Mouse (Mus musculus): ENCODE results near the gene Scgn. TPM values are rescaled to one million over a fixed set of nuclear protein-coding genes. Genes with fewer than 3 reads are reported as not detected.

Gene Scgn
- total RNA-seq, 2 experiments from 2014 or later = not detected

DNA sequence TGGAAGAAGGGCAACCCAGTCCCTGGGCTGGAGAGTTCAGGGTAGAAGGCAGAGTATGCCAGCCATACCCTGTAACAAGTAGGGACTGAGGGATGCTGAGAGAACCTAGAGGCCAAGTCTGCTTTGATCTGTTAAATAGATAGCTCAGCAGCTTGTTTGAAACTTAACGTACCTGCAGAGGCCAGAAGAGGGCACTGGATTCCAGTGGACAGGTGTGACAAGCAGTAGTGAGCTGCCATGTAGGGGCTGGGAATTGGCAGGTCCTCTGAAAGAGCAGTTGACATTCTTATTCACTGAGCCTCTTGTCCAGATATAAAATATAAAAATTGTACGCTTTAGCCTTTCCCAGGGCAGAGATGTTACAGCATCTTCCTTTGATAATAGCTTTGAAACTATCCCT is 48.2 kb downstream of the Scgn start:
- no peak for ATAC-seq (replicated peaks; ENCODE audit: low FRiP score, poor library complexity, severe bottlenecking)

GRCm38 (mm10) chr13:23940291-23940690 is 50.7 kb downstream of the Scgn start:
- no peak for ATAC-seq (replicated peaks; ENCODE audit: low FRiP score, poor library complexity, severe bottlenecking)

DNA sequence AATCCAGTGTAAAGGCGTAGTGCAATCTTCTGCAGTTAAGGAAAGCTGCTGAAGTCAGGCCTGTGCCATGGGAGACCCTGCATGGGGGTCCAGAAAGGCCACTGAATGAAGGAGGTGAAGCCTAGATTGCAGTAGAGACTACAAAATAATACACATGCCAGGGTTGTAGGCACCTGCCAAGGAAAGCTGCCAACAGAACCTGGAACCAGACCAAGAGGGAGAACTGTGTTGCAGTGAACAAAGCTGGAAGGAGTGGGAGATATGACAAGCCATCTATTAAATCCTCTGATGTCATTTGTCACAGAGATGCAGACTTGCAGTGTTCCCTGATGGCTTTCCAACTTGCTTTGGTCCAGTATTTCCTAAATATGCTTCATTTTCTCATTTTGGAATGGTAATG is 52.3 kb downstream of the Scgn start:
- ATAC-seq (replicated peaks; ENCODE audit: low FRiP score, poor library complexity, severe bottlenecking) = no peak

DNA sequence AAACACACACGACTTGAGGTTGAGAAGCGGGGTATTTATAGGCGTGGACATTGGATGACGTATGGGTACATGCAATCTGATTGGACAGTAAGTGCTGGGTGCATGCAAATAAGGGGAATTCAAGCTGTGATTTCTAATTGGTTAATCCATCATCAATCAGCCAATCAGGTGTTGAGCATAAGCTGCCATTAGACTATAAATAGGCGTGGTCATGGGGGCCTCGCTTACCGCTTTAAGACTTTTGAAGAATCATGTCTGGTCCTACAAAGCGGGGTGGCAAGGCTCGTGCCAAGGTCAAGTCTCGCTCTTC is 56.8 kb downstream of the Scgn start, which contains the start of gene Hist1h2aa:
Gene Hist1h2aa (plus strand): TSS at position 252 of the 310 bp plus-strand sequence.
- ATAC-seq (replicated peaks; ENCODE audit: low FRiP score, poor library complexity, severe bottlenecking) = no peak

- ATAC-seq (replicated peaks; ENCODE audit: low FRiP score, poor library complexity, severe bottlenecking) = no peak
Measured at GRCm38 (mm10) chr13:23933421-23934210, 57.4 kb downstream of the Scgn start, which contains the start of gene Hist1h2ba. Gene Hist1h2ba, minus strand, starts transcription at chr13:23934156.

DNA sequence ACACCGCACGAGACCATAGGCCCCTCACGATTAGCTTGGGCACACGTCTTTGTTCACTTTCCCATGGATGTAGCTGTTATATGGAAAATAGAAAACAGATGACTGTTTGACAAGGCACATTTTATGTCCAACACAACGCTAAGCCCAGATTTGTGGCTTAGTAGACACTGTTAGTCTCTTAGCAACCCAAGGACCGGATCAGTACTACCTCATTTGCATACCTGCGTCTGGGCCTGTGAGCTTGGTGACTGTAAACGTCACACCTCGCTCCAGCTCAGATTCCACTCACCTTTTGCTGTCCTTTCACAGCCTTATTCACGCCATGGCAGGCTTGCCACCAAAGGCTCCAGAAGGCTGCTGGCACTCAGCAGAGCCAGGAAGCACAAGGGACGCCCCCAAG is 60.1 kb downstream of the Scgn start:
- ATAC-seq (replicated peaks; ENCODE audit: low FRiP score, poor library complexity, severe bottlenecking) = no peak

- ATAC-seq (replicated peaks; ENCODE audit: low FRiP score, poor library complexity, severe bottlenecking) = no peak
Measured at GRCm38 (mm10) chr13:23930461-23930860, 60.6 kb downstream of the Scgn start.

- ATAC-seq (replicated peaks; ENCODE audit: low FRiP score, poor library complexity, severe bottlenecking) = no peak
Measured at GRCm38 (mm10) chr13:23928637-23929036, 62.4 kb downstream of the Scgn start.

DNA sequence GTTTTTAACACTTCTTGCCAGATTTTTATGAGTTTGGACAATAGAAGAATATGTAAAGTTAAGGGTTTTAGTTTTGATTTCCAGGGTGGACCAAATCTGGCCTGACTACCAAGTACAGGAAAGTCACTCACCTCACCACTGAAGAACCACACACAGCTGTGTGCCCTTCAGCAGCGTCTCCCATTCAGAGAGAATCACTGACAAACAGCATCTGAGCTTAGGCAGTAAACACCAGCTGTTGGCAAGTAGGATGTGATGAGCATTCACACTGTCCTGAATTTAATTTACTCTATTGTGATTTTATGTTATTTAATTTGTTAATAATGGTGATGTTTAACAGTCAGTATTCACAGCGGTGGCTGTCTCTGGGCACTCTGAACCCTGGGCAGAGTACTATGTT is 65.2 kb downstream of the Scgn start:
- ATAC-seq (replicated peaks; ENCODE audit: low FRiP score, poor library complexity, severe bottlenecking) = no peak

DNA sequence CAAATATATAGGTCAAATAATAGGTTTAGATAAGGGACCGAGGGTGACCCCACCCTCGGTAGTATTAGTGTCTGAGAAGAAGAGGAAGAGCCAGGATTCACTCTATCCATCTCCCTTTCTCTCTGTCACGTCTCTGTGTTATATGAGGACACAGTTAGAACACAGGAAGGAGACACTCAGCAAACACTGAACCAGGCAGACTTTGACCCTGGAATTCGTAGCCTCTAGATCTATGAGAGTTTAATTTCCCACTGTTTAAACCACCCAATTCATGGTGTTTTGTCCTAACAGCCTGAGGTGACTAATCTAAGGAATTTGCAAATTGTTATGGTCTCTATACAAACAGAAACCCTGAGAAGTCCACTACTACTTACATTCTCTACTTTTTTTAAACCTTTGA is 73.3 kb downstream of the Scgn start:
- no peak for ATAC-seq (replicated peaks; ENCODE audit: low FRiP score, poor library complexity, severe bottlenecking)

- ATAC-seq (replicated peaks; ENCODE audit: low FRiP score, poor library complexity, severe bottlenecking) = no peak
Measured at GRCm38 (mm10) chr13:23916132-23916531, 74.9 kb downstream of the Scgn start.

DNA sequence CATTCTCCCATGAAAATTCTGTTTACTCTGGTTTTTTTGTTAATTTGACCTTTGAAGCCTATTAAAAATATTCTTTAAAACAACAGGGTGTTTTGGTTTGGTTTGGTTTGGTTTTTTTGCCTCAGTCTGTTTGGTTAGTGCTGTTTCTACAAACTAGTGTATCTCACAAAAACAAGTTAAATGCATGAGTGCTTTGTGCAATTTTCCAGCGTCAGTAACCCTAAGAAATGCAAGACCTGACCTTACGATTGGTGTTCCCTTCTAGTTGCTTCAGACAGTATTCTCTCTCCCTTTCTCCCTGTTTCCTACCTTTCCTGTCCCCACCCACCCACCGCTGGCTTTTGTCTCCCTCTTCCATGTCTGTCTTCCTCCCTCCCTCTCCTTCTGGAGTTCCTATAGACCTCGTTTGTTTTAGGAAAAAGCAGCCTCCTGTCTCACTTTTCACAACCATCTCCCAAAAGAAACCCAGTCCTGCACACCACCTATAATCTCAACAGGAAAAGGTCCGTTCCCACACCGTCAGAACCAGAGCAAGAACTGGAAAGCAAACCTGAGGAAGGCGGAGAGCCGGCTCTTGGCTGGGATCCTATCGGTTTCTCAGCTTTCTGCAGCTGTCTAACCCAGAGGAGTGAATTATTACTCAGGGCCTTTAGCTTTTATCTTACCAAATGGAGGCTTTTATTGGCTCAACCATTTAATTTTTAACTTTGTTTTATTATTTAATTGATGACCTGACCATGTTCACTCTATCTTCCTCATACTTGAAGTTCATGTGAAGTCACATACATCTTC is 76.4 kb downstream of the Scgn start, which contains the start of gene Slc17a4:
Gene Slc17a4 (minus strand): TSS at position 634 of the 792 bp plus-strand sequence.
- ATAC-seq (replicated peaks; ENCODE audit: low FRiP score, poor library complexity, severe bottlenecking) = peak; percentile 63; the same call in 1 of the 2 replicates

GRCm38 (mm10) chr13:23913791-23914306 is 77.2 kb downstream of the Scgn start:
- peak; percentile 51; the same call in 1 of the 2 replicates for ATAC-seq (replicated peaks; ENCODE audit: low FRiP score, poor library complexity, severe bottlenecking)

DNA sequence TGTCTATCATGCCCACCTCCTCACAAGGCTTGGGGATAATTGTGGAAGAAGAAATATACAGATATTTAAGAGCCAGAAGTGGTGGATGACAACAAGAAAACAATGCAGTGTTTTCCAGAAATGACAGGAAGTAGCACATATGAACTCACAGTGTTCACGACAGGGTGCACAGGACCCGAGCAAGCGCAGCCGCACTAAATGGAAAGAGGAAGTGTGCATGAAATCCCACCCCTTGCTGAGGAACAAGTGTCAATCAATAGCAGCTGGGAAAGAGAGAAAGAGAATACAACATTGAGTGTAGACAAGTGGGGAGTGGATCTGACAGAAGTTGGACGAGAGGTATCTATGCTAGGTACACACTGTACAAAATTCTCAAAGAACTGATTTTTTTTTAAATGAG is 79.7 kb downstream of the Scgn start:
- ATAC-seq (replicated peaks; ENCODE audit: low FRiP score, poor library complexity, severe bottlenecking) = no peak

GRCm38 (mm10) chr13:23910121-23910520 is 80.9 kb downstream of the Scgn start:
- ATAC-seq (replicated peaks; ENCODE audit: low FRiP score, poor library complexity, severe bottlenecking) = no peak

- no peak for ATAC-seq (replicated peaks; ENCODE audit: low FRiP score, poor library complexity, severe bottlenecking)
Measured at GRCm38 (mm10) chr13:23906906-23907305, 84.1 kb downstream of the Scgn start.

Other genes with a start within 250 kb of the Scgn start
- gene Hist1h3c, start 245.6 kb downstream of the Scgn start, total RNA-seq (2015; ENCODE audit: low replicate concordance) = 41.1 and 59.8 TPM in 2 replicates
- gene Hist1h3c, start 245.6 kb downstream of the Scgn start, total RNA-seq (2017; ENCODE audit: low replicate concordance) = 178 and 330 TPM in 2 replicates
- 79.4 and 128 TPM in 2 replicates for gene Hist1h2bb, start 244.5 kb downstream of the Scgn start, total RNA-seq (2015; ENCODE audit: low replicate concordance)
- gene Hist1h2bb, start 244.5 kb downstream of the Scgn start, total RNA-seq (2017; ENCODE audit: low replicate concordance) = 1,415 and 1,638 TPM in 2 replicates
- 12.5 and 24.5 TPM in 2 replicates for gene Hist1h2ab, start 240.1 kb downstream of the Scgn start, total RNA-seq (2015; ENCODE audit: low replicate concordance)
- 1,181 and 1,326 TPM in 2 replicates for gene Hist1h2ab, start 240.1 kb downstream of the Scgn start, total RNA-seq (2017; ENCODE audit: low replicate concordance)
- 179 and 183 TPM in 2 replicates for gene Hist1h3b, start 238.9 kb downstream of the Scgn start, total RNA-seq (2015; ENCODE audit: low replicate concordance)
- 251 and 270 TPM in 2 replicates for gene Hist1h3b, start 238.9 kb downstream of the Scgn start, total RNA-seq (2017; ENCODE audit: low replicate concordance)
- gene Hist1h4b, start 234.2 kb downstream of the Scgn start, total RNA-seq (2015; ENCODE audit: low replicate concordance) = 50.5 and 52.2 TPM in 2 replicates
- 150 and 446 TPM in 2 replicates for gene Hist1h4b, start 234.2 kb downstream of the Scgn start, total RNA-seq (2017; ENCODE audit: low replicate concordance)
- gene Hist1h4a, start 230.0 kb downstream of the Scgn start, total RNA-seq (2015; ENCODE audit: low replicate concordance) = 15.4 and 15.7 TPM in 2 replicates
- 211 and 254 TPM in 2 replicates for gene Hist1h4a, start 230.0 kb downstream of the Scgn start, total RNA-seq (2017; ENCODE audit: low replicate concordance)
- 26.3 and 29.6 TPM in 2 replicates for gene Hist1h3a, start 228.8 kb downstream of the Scgn start, total RNA-seq (2015; ENCODE audit: low replicate concordance)
- gene Hist1h3a, start 228.8 kb downstream of the Scgn start, total RNA-seq (2017; ENCODE audit: low replicate concordance) = 171 and 175 TPM in 2 replicates
- gene Hist1h1a, start 227.5 kb downstream of the Scgn start, total RNA-seq (2015; ENCODE audit: low replicate concordance) = 106 and 128 TPM in 2 replicates
- 1,089 and 2,054 TPM in 2 replicates for gene Hist1h1a, start 227.5 kb downstream of the Scgn start, total RNA-seq (2017; ENCODE audit: low replicate concordance)
- not detected in 2 replicates for gene Trim38, start 221.3 kb downstream of the Scgn start, total RNA-seq (2015; ENCODE audit: low replicate concordance)
- gene Trim38, start 221.3 kb downstream of the Scgn start, total RNA-seq (2017; ENCODE audit: low replicate concordance) = not detected in 2 replicates
- gene Slc17a2, start 184.2 kb downstream of the Scgn start, total RNA-seq (2015; ENCODE audit: low replicate concordance) = not detected in 2 replicates
- gene Slc17a2, start 184.2 kb downstream of the Scgn start, total RNA-seq (2017; ENCODE audit: low replicate concordance) = not detected in 2 replicates
- gene Slc17a3, start 151.8 kb downstream of the Scgn start, total RNA-seq (2015; ENCODE audit: low replicate concordance) = not detected in 2 replicates
- gene Slc17a3, start 151.8 kb downstream of the Scgn start, total RNA-seq (2017; ENCODE audit: low replicate concordance) = not detected in 2 replicates
- not detected in 2 replicates for gene Slc17a1, start 123.5 kb downstream of the Scgn start, total RNA-seq (2015; ENCODE audit: low replicate concordance)
- gene Slc17a1, start 123.5 kb downstream of the Scgn start, total RNA-seq (2017; ENCODE audit: low replicate concordance) = not detected in 2 replicates
- not detected in 2 replicates for gene Slc17a4, start 76.2 kb downstream of the Scgn start, total RNA-seq (2015; ENCODE audit: low replicate concordance)
- gene Slc17a4, start 76.2 kb downstream of the Scgn start, total RNA-seq (2017; ENCODE audit: low replicate concordance) = 0.56 TPM in 1 of 2 replicates, not detected in the other
- not detected in 2 replicates for gene Hist1h2ba, start 57.1 kb downstream of the Scgn start, total RNA-seq (2015; ENCODE audit: low replicate concordance)
- gene Hist1h2ba, start 57.1 kb downstream of the Scgn start, total RNA-seq (2017; ENCODE audit: low replicate concordance) = not detected in 2 replicates
- not detected in 2 replicates for gene Hist1h2aa, start 56.8 kb downstream of the Scgn start, total RNA-seq (2015; ENCODE audit: low replicate concordance)
- gene Hist1h2aa, start 56.8 kb downstream of the Scgn start, total RNA-seq (2017; ENCODE audit: low replicate concordance) = not detected in 2 replicates

Measured in erythroblast, adult 5-6 weeks (primary cell).